Mouse (Mus musculus) kidney, embryonic 15.5 days (tissue): Measurements from ENCODE around the gene Zranb2. TPM values are rescaled to one million over a fixed set of nuclear protein-coding genes. Genes with fewer than 3 reads are reported as not detected.

Experiments
- ATAC-seq: fragments of 200-750 bp; cut with Nextera tagmentation; replicated peaks from 2 replicates; pipeline ENCODE4 v1.8.0; 2017; ENCODE audit warnings: moderate TSS enrichment; ENCODE audit not compliant: low FRiP score
- H3K27ac ChIP-seq: fragments of 300-500 bp; sonication (generic); 2 replicates; pipeline ENCODE4 v1.5.1; 2015; ENCODE audit warnings: mild to moderate bottlenecking, inconsistent platforms
- H3K27me3 ChIP-seq: fragments of 300-500 bp; sonication (generic); 2 replicates; pipeline ENCODE4 v1.6.1; 2015; ENCODE audit warnings: inconsistent platforms
- H3K36me3 ChIP-seq: fragments of 300-500 bp; sonication (generic); 2 replicates; pipeline ENCODE4 v1.6.1; 2015; ENCODE audit warnings: inconsistent platforms
- H3K4me1 ChIP-seq: fragments of 300-500 bp; sonication (generic); 2 replicates; pipeline ENCODE4 v1.6.1; 2015; ENCODE audit warnings: inconsistent platforms
- H3K4me2 ChIP-seq: fragments of 300-500 bp; sonication (generic); 2 replicates; pipeline ENCODE4 v1.6.1; 2015; ENCODE audit warnings: moderate library complexity, mild to moderate bottlenecking, inconsistent platforms
- H3K4me3 ChIP-seq: fragments of 300-500 bp; sonication (generic); replicated peaks from 2 replicates; pipeline ENCODE4 v1.5.1; 2015; ENCODE audit warnings: mild to moderate bottlenecking, inconsistent platforms
- H3K9ac ChIP-seq: fragments of 300-500 bp; sonication (generic); 2 replicates; pipeline ENCODE4 v1.6.1; 2015; ENCODE audit warnings: mild to moderate bottlenecking, inconsistent platforms
- H3K9me3 ChIP-seq: fragments of 300-500 bp; sonication (generic); replicated peaks from 2 replicates; pipeline ENCODE4 v1.6.1; 2016; ENCODE audit warnings: inconsistent platforms
- WGBS: fragments of 180-500 bp; shearing (Covaris S2); methylation state at CpG from one replicate; pipeline ENCODE4 v1.1.7; 2015; ENCODE audit warnings: mixed read lengths; 5-methylcytosine and 5-hydroxymethylcytosine counted together
- polyA plus RNA-seq: library from polyadenylated mRNA; unstranded; fragments of >200 nt; fragmentation: Nextera tagmentation; extraction: Ambion mirVana; gene quantifications from 2 replicates; pipeline ENCODE4 v1.2.1, GENCODE M21; 2015

Gene Zranb2
- polyA plus RNA-seq, 1 experiment from 2014 or later = 99.5 TPM

- ATAC-seq = no peak
- no peaks in the 10 kb centered on the region for H3K9me3 ChIP-seq
- WGBS = 94% methylated on average over 3 of the region's 3 CpGs
- H3K4me3 ChIP-seq = no peak overlapping the region
- peaks cover 48% of the 10 kb centered on the region for H3K36me3 ChIP-seq
- H3K9ac ChIP-seq = no peak overlapping the region
- no peaks in the 10 kb centered on the region for H3K27me3 ChIP-seq
- H3K4me2 ChIP-seq = no peak overlapping the region
- H3K27ac ChIP-seq = no peak overlapping the region
- H3K4me1 ChIP-seq = no peaks in the 10 kb centered on the region
These were observed 16.0 kb downstream of the Zranb2 start for GRCm38 (mm10) chr3:157549758-157550600.

DNA sequence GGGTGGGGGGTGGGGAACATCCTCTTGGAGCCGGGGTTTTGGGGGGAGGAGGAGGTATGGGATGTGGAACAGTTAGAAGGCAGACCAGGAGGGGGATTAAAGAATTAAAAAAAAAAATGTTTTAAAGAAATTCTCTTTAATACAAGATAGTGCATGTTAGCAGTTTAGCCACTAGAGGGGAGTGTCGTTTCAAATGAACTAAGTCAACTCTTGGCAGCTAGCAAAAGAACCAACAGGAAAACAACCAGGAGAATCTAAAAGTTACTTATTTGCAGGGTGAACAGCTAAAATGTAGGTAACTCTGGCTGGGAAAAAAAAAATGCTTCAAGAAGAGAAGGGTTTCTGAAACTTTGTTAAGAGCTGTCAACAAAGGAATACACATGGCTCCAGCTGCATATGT is 31.2 kb downstream of the Zranb2 start:
- ATAC-seq = no peak
- H3K4me3 ChIP-seq = no peak overlapping the region
- H3K9ac ChIP-seq = no peak overlapping the region
- H3K36me3 ChIP-seq = no peaks in the 10 kb centered on the region
- H3K4me2 ChIP-seq = no peak overlapping the region
- H3K4me1 ChIP-seq = peaks cover 16% of the 10 kb centered on the region
- H3K9me3 ChIP-seq = no peaks in the 10 kb centered on the region
- peaks cover 39% of the 10 kb centered on the region for H3K27me3 ChIP-seq
- WGBS = 7% methylated on average over 2 of the region's 2 CpGs
- no peak overlapping the region for H3K27ac ChIP-seq

GRCm38 (mm10) chr3:157566725-157567565 is 33.0 kb downstream of the Zranb2 start, which contains the start of gene Ptger3:
Gene Ptger3, plus strand, starts transcription at chr3:157566892.
- Histone ChIP-seq H3K27ac (no peak within 1 kb of the TSS), H3K27me3 (peaks cover 39% of the 10 kb centered on the region), H3K36me3 (no peaks in the 10 kb centered on the region), H3K4me1 (peaks cover 16% of the 10 kb centered on the region), H3K9ac (peak within 1 kb of the TSS; percentile 23; the same call in 1 of the 2 replicates), H3K4me2 (peak within 1 kb of the TSS; percentile 95), H3K4me3 (peak within 1 kb of the TSS; percentile 52), H3K9me3 (no peaks in the 10 kb centered on the region)
- peak; percentile 85 for ATAC-seq
- WGBS = under 1% methylated on average over 84 of the region's 84 CpGs

DNA sequence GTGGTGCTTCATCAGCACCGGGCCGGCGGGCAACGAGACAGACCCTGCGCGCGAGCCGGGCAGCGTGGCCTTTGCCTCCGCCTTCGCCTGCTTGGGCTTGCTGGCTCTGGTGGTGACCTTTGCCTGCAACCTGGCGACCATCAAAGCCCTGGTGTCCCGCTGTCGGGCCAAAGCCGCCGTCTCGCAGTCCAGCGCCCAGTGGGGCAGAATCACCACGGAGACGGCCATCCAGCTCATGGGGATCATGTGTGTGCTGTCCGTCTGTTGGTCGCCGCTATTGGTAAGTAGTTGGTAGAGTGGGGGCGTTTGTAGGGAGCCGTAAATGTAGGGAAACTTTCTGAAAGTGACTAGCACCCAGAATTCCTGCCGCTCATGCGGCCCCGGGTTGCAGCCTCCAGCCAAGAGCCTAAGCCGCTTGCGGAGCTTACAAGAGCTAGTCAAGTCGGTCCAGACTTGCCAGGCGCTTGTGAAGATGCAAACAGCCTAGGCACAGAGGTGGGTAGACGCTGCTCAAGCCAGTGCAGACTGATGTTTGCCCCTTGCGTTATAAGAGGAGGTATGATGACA is 33.7 kb downstream of the Zranb2 start:
- no peak overlapping the region for H3K27ac ChIP-seq
- no peaks in the 10 kb centered on the region for H3K9me3 ChIP-seq
- H3K27me3 ChIP-seq = peaks cover 39% of the 10 kb centered on the region
- H3K4me2 ChIP-seq = peak overlapping the region; percentile 95
- H3K36me3 ChIP-seq = no peaks in the 10 kb centered on the region
- peaks cover 16% of the 10 kb centered on the region for H3K4me1 ChIP-seq
- 3% methylated on average over 34 of the region's 34 CpGs for WGBS
- 0 out of 2 replicates have a peak, but pooled peaks have one; percentile 1 for ATAC-seq
- peak overlapping the region; percentile 52 for H3K4me3 ChIP-seq
- H3K9ac ChIP-seq = no peak overlapping the region

GRCm38 (mm10) chr3:157572011-157572410 is 38.1 kb downstream of the Zranb2 start:
- no peak overlapping the region for H3K9ac ChIP-seq
- H3K4me3 ChIP-seq = no peak overlapping the region
- 86% methylated on average over 6 of the region's 6 CpGs for WGBS
- ATAC-seq = no peak
- no peak overlapping the region for H3K4me2 ChIP-seq
- H3K9me3 ChIP-seq = no peaks in the 10 kb centered on the region
- peaks cover 25% of the 10 kb centered on the region for H3K27me3 ChIP-seq
- H3K4me1 ChIP-seq = peaks cover 10% of the 10 kb centered on the region
- H3K36me3 ChIP-seq = no peaks in the 10 kb centered on the region
- H3K27ac ChIP-seq = no peak overlapping the region

GRCm38 (mm10) chr3:157575441-157576342 is 41.7 kb downstream of the Zranb2 start:
- H3K27ac ChIP-seq = no peak overlapping the region
- H3K9ac ChIP-seq = no peak overlapping the region
- H3K4me3 ChIP-seq = no peak overlapping the region
- H3K36me3 ChIP-seq = no peaks in the 10 kb centered on the region
- 60% methylated on average over 9 of the region's 9 CpGs for WGBS
- H3K4me1 ChIP-seq = no peaks in the 10 kb centered on the region
- no peaks in the 10 kb centered on the region for H3K27me3 ChIP-seq
- H3K4me2 ChIP-seq = no peak overlapping the region
- H3K9me3 ChIP-seq = no peaks in the 10 kb centered on the region
- no peak for ATAC-seq

GRCm38 (mm10) chr3:157576343-157576722 is 42.4 kb downstream of the Zranb2 start:
- Histone ChIP-seq H3K4me2 (no peak overlapping the region), H3K36me3 (no peaks in the 10 kb centered on the region), H3K27me3 (no peaks in the 10 kb centered on the region), H3K27ac (no peak overlapping the region), H3K9me3 (no peaks in the 10 kb centered on the region), H3K9ac (no peak overlapping the region), H3K4me1 (no peaks in the 10 kb centered on the region), H3K4me3 (no peak overlapping the region)
- ATAC-seq = no peak
- 84% methylated on average over 1 of the region's 1 CpGs for WGBS

DNA sequence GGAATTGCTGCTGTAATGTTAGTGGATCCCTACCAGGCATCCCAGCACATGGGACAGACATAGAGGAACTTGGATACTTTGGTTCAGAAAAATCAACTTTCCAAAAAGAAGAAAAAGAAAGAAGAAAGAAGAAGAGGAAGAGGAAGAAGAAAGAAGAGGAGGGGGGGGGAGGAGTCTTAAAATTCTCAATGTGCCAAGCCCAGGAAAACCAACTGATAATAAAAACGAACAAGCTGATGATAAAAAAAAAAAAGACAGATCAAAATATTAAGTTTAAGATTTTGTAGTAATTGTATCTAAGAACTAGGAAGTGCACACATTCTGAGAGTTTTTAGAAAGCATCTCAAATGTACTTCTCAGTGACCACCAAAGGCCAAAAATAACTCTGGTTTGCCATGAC is 42.9 kb downstream of the Zranb2 start:
- H3K9ac ChIP-seq = no peak overlapping the region
- H3K36me3 ChIP-seq = no peaks in the 10 kb centered on the region
- 86% methylated on average over 1 of the region's 1 CpGs for WGBS
- H3K4me2 ChIP-seq = no peak overlapping the region
- no peaks in the 10 kb centered on the region for H3K4me1 ChIP-seq
- H3K4me3 ChIP-seq = no peak overlapping the region
- no peaks in the 10 kb centered on the region for H3K27me3 ChIP-seq
- no peak overlapping the region for H3K27ac ChIP-seq
- H3K9me3 ChIP-seq = no peaks in the 10 kb centered on the region
- no peak for ATAC-seq

DNA sequence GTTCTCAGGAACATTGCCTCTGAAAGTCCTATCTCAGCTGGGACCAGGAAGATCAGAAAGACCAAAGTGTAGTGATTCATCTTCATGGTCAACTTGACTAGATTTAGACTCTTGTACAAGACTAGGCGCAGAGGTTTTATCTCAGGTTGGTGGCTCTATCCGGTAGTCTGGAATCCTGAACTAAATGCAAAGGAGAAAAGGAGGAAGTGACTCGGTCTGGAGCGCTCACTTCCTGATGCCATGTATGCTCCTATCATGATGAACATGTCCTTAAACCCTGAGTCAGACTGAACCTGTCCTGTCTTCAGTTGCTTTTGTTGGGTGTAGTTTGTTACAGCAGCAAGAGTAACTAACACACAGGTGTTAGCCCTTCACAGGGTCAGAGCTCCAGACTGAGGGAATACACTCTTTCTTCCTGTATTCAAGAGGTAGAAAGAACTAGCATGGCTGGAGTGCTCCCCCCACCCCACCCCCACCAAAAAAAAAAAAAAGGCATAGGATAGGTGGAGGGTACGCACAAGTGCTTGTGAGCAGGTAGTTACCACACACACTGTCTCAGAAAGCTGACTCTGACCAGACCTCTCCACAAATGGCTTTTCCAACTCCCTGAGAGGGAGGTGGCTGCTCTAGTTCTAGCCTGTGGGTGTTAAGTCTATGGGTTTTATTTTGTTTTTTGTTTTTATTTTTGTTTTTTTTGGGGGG is 44.7 kb downstream of the Zranb2 start:
- Histone ChIP-seq H3K4me2 (no peak overlapping the region), H3K27me3 (no peaks in the 10 kb centered on the region), H3K4me3 (no peak overlapping the region), H3K9me3 (no peaks in the 10 kb centered on the region), H3K27ac (no peak overlapping the region), H3K9ac (no peak overlapping the region), H3K36me3 (no peaks in the 10 kb centered on the region), H3K4me1 (no peaks in the 10 kb centered on the region)
- ATAC-seq = no peak
- WGBS = 88% methylated on average over 5 of the region's 5 CpGs

DNA sequence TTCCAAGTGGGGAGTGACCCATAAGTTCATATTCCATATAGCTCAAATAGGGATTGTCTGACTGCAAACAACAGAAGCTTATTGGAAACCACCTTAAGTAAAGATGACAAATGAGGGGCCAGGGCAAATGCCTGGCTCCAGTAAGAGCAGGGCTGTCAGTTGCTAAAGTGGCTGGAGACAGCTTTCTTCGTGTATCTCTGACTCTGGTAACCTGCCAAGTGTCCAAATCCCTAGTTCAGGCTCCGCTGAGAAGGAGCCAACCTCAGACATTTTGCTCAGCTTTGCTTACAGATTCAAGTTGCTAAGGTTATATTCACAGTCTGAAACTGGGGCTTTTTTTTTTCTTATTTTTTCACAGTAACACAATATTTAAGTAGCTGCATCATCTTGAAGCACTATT is 45.4 kb downstream of the Zranb2 start:
- WGBS = 55% methylated on average over 2 of the region's 2 CpGs
- Histone ChIP-seq H3K36me3 (no peaks in the 10 kb centered on the region), H3K4me2 (no peak overlapping the region), H3K27me3 (no peaks in the 10 kb centered on the region), H3K4me3 (no peak overlapping the region), H3K4me1 (no peaks in the 10 kb centered on the region), H3K9me3 (no peaks in the 10 kb centered on the region), H3K9ac (no peak overlapping the region), H3K27ac (no peak overlapping the region)
- ATAC-seq = no peak

DNA sequence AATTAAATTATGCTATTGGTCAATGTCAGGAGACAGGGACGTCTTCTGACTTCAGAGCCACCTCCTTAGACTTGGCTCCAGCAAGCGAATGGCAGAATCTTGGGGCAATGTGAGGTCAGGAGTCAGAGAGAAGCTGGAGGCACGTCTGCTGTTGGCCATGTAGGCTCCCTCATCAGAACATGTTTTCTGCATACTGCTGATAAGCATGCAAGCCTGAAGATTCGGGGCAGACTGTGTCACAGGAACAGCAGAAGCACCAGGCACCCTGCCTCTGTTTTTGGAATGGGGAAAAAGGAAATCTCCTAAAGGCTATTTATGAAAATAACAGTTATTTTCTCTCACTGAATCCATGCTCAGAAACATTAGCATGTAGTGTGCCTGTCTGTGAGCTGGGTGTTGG is 46.3 kb downstream of the Zranb2 start:
- Histone ChIP-seq H3K9ac (no peak overlapping the region), H3K36me3 (no peaks in the 10 kb centered on the region), H3K9me3 (no peaks in the 10 kb centered on the region), H3K4me1 (no peaks in the 10 kb centered on the region), H3K4me2 (no peak overlapping the region), H3K27me3 (no peaks in the 10 kb centered on the region), H3K27ac (no peak overlapping the region), H3K4me3 (no peak overlapping the region)
- no peak for ATAC-seq
- 62% methylated on average over 4 of the region's 4 CpGs for WGBS
